Mouse (Mus musculus): ENCODE measurements around the gene Scrn1. TPM values are rescaled to one million over a fixed set of nuclear protein-coding genes. Genes with fewer than 3 reads are reported as not detected.

Gene Scrn1
- polyA plus RNA-seq, 1 experiment = not detected

GRCm38 (mm10) chr6:54554341-54555110, 11.8 kb downstream of the Scrn1 start:
- Histone ChIP-seq H3K4me1 (ENCODE audit: control insufficient read depth, insufficient read depth, low read length) (no peaks in the 10 kb centered on the region), H3K27ac (ENCODE audit: insufficient read depth, low read depth, low read length) (no peak overlapping the region), H3K4me3 (ENCODE audit: insufficient read depth, low read length) (no peak overlapping the region)
- no peak for TF ChIP-seq POLR2A (IDR thresholded peaks at IDR 0.05; ENCODE audit: borderline replicate concordance, low read depth, low read length)
- TF ChIP-seq CTCF (IDR thresholded peaks at IDR 0.05; ENCODE audit: low read depth, low read length) = no peak

- H3K4me3 ChIP-seq (ENCODE audit: insufficient read depth, low read length) = no peak overlapping the region
- TF ChIP-seq CTCF (IDR thresholded peaks at IDR 0.05; ENCODE audit: low read depth, low read length) = no peak
- no peak for TF ChIP-seq POLR2A (IDR thresholded peaks at IDR 0.05; ENCODE audit: borderline replicate concordance, low read depth, low read length)
- H3K4me1 ChIP-seq (ENCODE audit: control insufficient read depth, insufficient read depth, low read length) = no peaks in the 10 kb centered on the region
- H3K27ac ChIP-seq (ENCODE audit: insufficient read depth, low read depth, low read length) = no peak overlapping the region
Measured at GRCm38 (mm10) chr6:54553632-54554031, 12.7 kb downstream of the Scrn1 start.

DNA sequence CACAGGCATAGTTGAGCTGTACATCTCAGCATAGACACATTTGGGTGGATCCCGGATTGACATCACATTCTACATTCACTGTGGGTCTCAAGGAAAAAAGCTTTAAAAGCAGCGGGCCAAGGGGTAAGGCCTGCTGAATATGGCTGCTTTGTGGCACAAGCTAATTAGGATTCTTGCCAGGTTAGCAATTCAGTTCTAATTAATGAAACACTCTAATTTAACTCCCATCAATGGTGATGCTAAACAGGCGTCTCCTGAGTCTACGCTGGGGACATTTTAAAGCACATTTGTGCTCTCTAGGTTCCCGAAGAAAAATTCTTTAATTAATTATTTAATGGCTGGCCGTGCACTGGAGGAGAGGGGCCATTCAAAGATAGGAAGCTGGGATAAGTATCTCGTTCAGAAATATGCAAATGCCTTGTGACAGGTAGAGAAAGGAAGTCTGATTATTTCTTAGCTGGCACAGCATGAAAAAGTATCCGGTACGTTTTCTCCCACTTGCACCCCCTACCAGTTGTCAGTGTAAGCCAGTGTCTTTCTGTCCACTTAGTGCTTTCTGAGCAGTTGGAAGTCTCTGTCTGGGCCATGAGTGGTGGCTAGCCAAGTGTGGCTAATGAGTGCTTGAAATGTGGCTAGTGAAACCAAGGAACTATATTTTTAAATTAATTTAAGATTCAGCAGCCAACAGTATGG, 13.4 kb downstream of the Scrn1 start:
- H3K27ac ChIP-seq (ENCODE audit: insufficient read depth, low read depth, low read length) = no peak overlapping the region
- H3K4me3 ChIP-seq (ENCODE audit: insufficient read depth, low read length) = no peak overlapping the region
- no peak for TF ChIP-seq POLR2A (IDR thresholded peaks at IDR 0.05; ENCODE audit: borderline replicate concordance, low read depth, low read length)
- TF ChIP-seq CTCF (IDR thresholded peaks at IDR 0.05; ENCODE audit: low read depth, low read length) = no peak

DNA sequence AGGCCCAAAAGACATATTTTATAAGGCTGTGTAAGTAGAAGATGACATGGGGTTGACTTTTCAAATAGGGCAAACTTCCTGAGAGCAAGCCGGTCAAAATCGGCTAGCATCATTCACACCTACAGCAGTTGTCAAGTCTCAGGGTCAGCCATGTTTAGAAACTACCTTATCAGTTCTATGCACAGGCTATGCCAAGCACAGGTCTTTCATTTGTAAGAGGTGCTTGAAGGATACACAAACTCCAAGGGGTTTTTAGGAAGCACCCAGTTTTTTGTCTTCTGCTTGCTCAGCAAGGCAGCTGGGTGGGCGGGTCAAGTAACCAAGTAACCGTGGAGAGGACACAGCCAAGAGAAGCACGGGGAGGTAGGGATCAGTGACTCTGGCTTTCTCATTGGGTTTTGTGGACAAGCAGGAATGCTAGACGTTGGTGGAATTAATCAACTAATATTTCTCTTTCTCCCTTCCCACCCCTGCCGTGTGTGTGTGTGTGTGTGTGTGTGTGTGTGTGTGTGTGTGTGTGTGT, 15.4 kb downstream of the Scrn1 start:
- H3K27ac ChIP-seq (ENCODE audit: insufficient read depth, low read depth, low read length) = no peak overlapping the region
- TF ChIP-seq POLR2A (IDR thresholded peaks at IDR 0.05; ENCODE audit: borderline replicate concordance, low read depth, low read length) (no peak), CTCF (IDR thresholded peaks at IDR 0.05; ENCODE audit: low read depth, low read length) (no peak)
- H3K4me3 ChIP-seq (ENCODE audit: insufficient read depth, low read length) = no peak overlapping the region
- no peaks in the 10 kb centered on the region for H3K4me1 ChIP-seq (ENCODE audit: control insufficient read depth, insufficient read depth, low read length)

More for the DNA sequence above, 13.4 kb downstream of the Scrn1 start:
- no peaks in the 10 kb centered on the region for H3K4me1 ChIP-seq (ENCODE audit: control insufficient read depth, insufficient read depth, low read length)

DNA sequence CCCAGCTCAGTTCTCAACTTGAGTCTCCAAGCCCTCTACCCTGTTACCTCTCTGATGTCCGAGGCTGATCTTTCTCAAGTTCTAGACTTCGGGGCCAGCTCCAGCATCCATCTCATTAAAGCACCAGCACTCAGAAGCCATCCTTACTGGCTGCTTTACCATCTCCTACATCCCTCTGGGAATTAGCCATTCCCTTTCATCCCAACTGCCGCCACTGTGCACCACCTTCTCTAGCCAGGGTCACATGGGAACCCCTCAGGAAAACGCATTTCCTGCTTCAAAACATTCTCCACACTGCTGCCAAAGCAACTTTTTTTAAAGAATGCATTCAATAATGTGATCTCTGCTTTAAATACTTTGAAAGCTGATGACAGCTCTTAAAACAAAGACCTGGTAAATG, 17.0 kb downstream of the Scrn1 start:
- Histone ChIP-seq H3K4me1 (ENCODE audit: control insufficient read depth, insufficient read depth, low read length) (no peaks in the 10 kb centered on the region), H3K27ac (ENCODE audit: insufficient read depth, low read depth, low read length) (no peak overlapping the region), H3K4me3 (ENCODE audit: insufficient read depth, low read length) (no peak overlapping the region)
- TF ChIP-seq CTCF (IDR thresholded peaks at IDR 0.05; ENCODE audit: low read depth, low read length) (no peak), POLR2A (IDR thresholded peaks at IDR 0.05; ENCODE audit: borderline replicate concordance, low read depth, low read length) (no peak)

GRCm38 (mm10) chr6:54548314-54549019, 17.8 kb downstream of the Scrn1 start:
- TF ChIP-seq CTCF (IDR thresholded peaks at IDR 0.05; ENCODE audit: low read depth, low read length) = no peak
- no peak for TF ChIP-seq POLR2A (IDR thresholded peaks at IDR 0.05; ENCODE audit: borderline replicate concordance, low read depth, low read length)
- H3K27ac ChIP-seq (ENCODE audit: insufficient read depth, low read depth, low read length) = no peak overlapping the region
- no peaks in the 10 kb centered on the region for H3K4me1 ChIP-seq (ENCODE audit: control insufficient read depth, insufficient read depth, low read length)

GRCm38 (mm10) chr6:54543646-54544045, 22.6 kb downstream of the Scrn1 start:
- Histone ChIP-seq H3K27ac (ENCODE audit: insufficient read depth, low read depth, low read length) (no peak overlapping the region), H3K4me1 (ENCODE audit: control insufficient read depth, insufficient read depth, low read length) (no peaks in the 10 kb centered on the region), H3K4me3 (ENCODE audit: insufficient read depth, low read length) (no peak overlapping the region)
- TF ChIP-seq POLR2A (IDR thresholded peaks at IDR 0.05; ENCODE audit: borderline replicate concordance, low read depth, low read length) (no peak), CTCF (IDR thresholded peaks at IDR 0.05; ENCODE audit: low read depth, low read length) (no peak)

More at GRCm38 (mm10) chr6:54548314-54549019, 17.8 kb downstream of the Scrn1 start:
- no peak overlapping the region for H3K4me3 ChIP-seq (ENCODE audit: insufficient read depth, low read length)

GRCm38 (mm10) chr6:54542836-54543235, 23.5 kb downstream of the Scrn1 start:
- TF ChIP-seq POLR2A (IDR thresholded peaks at IDR 0.05; ENCODE audit: borderline replicate concordance, low read depth, low read length) (no peak), CTCF (IDR thresholded peaks at IDR 0.05; ENCODE audit: low read depth, low read length) (no peak)
- no peak overlapping the region for H3K27ac ChIP-seq (ENCODE audit: insufficient read depth, low read depth, low read length)

GRCm38 (mm10) chr6:54540252-54540887, 25.9 kb downstream of the Scrn1 start:
- Histone ChIP-seq H3K27ac (ENCODE audit: insufficient read depth, low read depth, low read length) (no peak overlapping the region), H3K4me1 (ENCODE audit: control insufficient read depth, insufficient read depth, low read length) (no peaks in the 10 kb centered on the region), H3K4me3 (ENCODE audit: insufficient read depth, low read length) (no peak overlapping the region)
- TF ChIP-seq CTCF (IDR thresholded peaks at IDR 0.05; ENCODE audit: low read depth, low read length) (no peak), POLR2A (IDR thresholded peaks at IDR 0.05; ENCODE audit: borderline replicate concordance, low read depth, low read length) (no peak)

More at GRCm38 (mm10) chr6:54542836-54543235, 23.5 kb downstream of the Scrn1 start:
- Histone ChIP-seq H3K4me1 (ENCODE audit: control insufficient read depth, insufficient read depth, low read length) (no peaks in the 10 kb centered on the region), H3K4me3 (ENCODE audit: insufficient read depth, low read length) (no peak overlapping the region)
